Mouse (Mus musculus): ENCODE measurements at regions not wholly inside any gene's neighbourhood (a gene's known extent, or its start where the extent isn't known, plus 50 kb on each side); places are given as distances from the start of the nearest gene placed in this dataset.

GRCm38 (mm10) chr1:184260722-184261384 lies 226.8 kb upstream of the 1700056E22Rik start:
- TF ChIP-seq POLR2A (IDR thresholded peaks at IDR 0.05; ENCODE audit: low read depth, low read length) (no peak), CTCF (IDR thresholded peaks at IDR 0.05; ENCODE audit: borderline replicate concordance, insufficient read depth, low read length) (no peak)
